Mouse (Mus musculus): ENCODE measurements around the gene Ccl1. TPM values are rescaled to one million over a fixed set of nuclear protein-coding genes. Genes with fewer than 3 reads are reported as not detected.
A peak's percentile ranks its signal among the peaks of the same experiment; 100 is the strongest.

Ccl1 gene
- not detected in 2 replicates for polyA plus RNA-seq (2015; fragmentation: Nextera tagmentation; extraction: Ambion mirVana)

GRCm38 (mm10) chr11:82305590-82305989 is at the start of gene Ccl1:
Ccl1 (minus strand) TSS chr11:82305690.
- Histone ChIP-seq H3K36me3 (replicated peaks; ENCODE audit: insufficient read depth, low read length) (no peaks in the 10 kb centered on the region), H3K4me3 (ENCODE audit: low read depth, low read length) (no peak within 1 kb of the TSS), H3K27me3 (ENCODE audit: insufficient read depth, low read length) (no peaks in the 10 kb centered on the region), H3K4me2 (ENCODE audit: low read depth, low read length) (no peak within 1 kb of the TSS), H3K27ac (ENCODE audit: low read depth) (no peak within 1 kb of the TSS), H3K9me3 (ENCODE audit: low read length) (no peaks in the 10 kb centered on the region), H3K4me1 (ENCODE audit: insufficient read depth) (no peaks in the 10 kb centered on the region), H3K9ac (replicated peaks) (no peak within 1 kb of the TSS)
- 49% methylated on average over 4 of the region's 4 CpGs for WGBS (ENCODE audit: insufficient replicate concordance)
- TF ChIP-seq EP300 (IDR thresholded peaks at IDR 0.05; ENCODE audit: low read depth) (no peak), CTCF (IDR thresholded peaks at IDR 0.05; ENCODE audit: low read depth) (no peak)
- ATAC-seq (no peak), DNase-seq (no peak)

GRCm38 (mm10) chr11:82351039-82351438 is 45.5 kb upstream of the Ccl1 start:
- H3K4me3 ChIP-seq (ENCODE audit: low read depth, low read length), result no peak overlapping the region
- DNase-seq (no peak), ATAC-seq (no peak)
- H3K9me3 ChIP-seq (ENCODE audit: low read length), result no peaks in the 10 kb centered on the region
- H3K36me3 ChIP-seq (replicated peaks; ENCODE audit: insufficient read depth, low read length), result no peaks in the 10 kb centered on the region
- H3K4me2 ChIP-seq (ENCODE audit: low read depth, low read length), result no peak overlapping the region
- H3K4me1 ChIP-seq (ENCODE audit: insufficient read depth), result no peaks in the 10 kb centered on the region
- no peaks in the 10 kb centered on the region for H3K27me3 ChIP-seq (ENCODE audit: insufficient read depth, low read length)
- no peak overlapping the region for H3K9ac ChIP-seq (replicated peaks)
- no peak for TF ChIP-seq EP300 (IDR thresholded peaks at IDR 0.05; ENCODE audit: low read depth)
- TF ChIP-seq CTCF (IDR thresholded peaks at IDR 0.05; ENCODE audit: low read depth), result no peak
- 60% methylated on average over 10 of the region's 10 CpGs for WGBS (ENCODE audit: insufficient replicate concordance)
- H3K27ac ChIP-seq (ENCODE audit: low read depth), result no peak overlapping the region

- H3K27me3 ChIP-seq (ENCODE audit: insufficient read depth, low read length), result no peaks in the 10 kb centered on the region
- no peaks in the 10 kb centered on the region for H3K9me3 ChIP-seq (ENCODE audit: low read length)
- no peak overlapping the region for H3K9ac ChIP-seq (replicated peaks)
- no peak overlapping the region for H3K4me3 ChIP-seq (ENCODE audit: low read depth, low read length)
- H3K4me2 ChIP-seq (ENCODE audit: low read depth, low read length), result no peak overlapping the region
- no peak overlapping the region for H3K27ac ChIP-seq (ENCODE audit: low read depth)
- TF ChIP-seq CTCF (IDR thresholded peaks at IDR 0.05; ENCODE audit: low read depth) (no peak), EP300 (IDR thresholded peaks at IDR 0.05; ENCODE audit: low read depth) (no peak)
- H3K4me1 ChIP-seq (ENCODE audit: insufficient read depth), result 0 out of 2 replicates have a peak, but pooled peaks cover 2% of the 10 kb centered on the region
- 30% methylated on average over 2 of the region's 2 CpGs for WGBS (ENCODE audit: insufficient replicate concordance)
- ATAC-seq (0 out of 2 replicates have a peak, but pooled peaks have one; percentile 29), DNase-seq (no peak)
- H3K36me3 ChIP-seq (replicated peaks; ENCODE audit: insufficient read depth, low read length), result no peaks in the 10 kb centered on the region
Observed at GRCm38 (mm10) chr11:82340900-82341299, 35.4 kb upstream of the Ccl1 start.

GRCm38 (mm10) chr11:82340416-82340815 is 34.9 kb upstream of the Ccl1 start:
- Histone ChIP-seq H3K27me3 (ENCODE audit: insufficient read depth, low read length) (no peaks in the 10 kb centered on the region), H3K4me3 (ENCODE audit: low read depth, low read length) (no peak overlapping the region), H3K4me1 (ENCODE audit: insufficient read depth) (0 out of 2 replicates have a peak, but pooled peaks cover 2% of the 10 kb centered on the region), H3K36me3 (replicated peaks; ENCODE audit: insufficient read depth, low read length) (no peaks in the 10 kb centered on the region), H3K9me3 (ENCODE audit: low read length) (no peaks in the 10 kb centered on the region), H3K27ac (ENCODE audit: low read depth) (no peak overlapping the region), H3K9ac (replicated peaks) (no peak overlapping the region), H3K4me2 (ENCODE audit: low read depth, low read length) (no peak overlapping the region)
- DNase-seq (no peak), ATAC-seq (no peak)
- TF ChIP-seq EP300 (IDR thresholded peaks at IDR 0.05; ENCODE audit: low read depth) (no peak), CTCF (IDR thresholded peaks at IDR 0.05; ENCODE audit: low read depth) (no peak)
- WGBS (ENCODE audit: insufficient replicate concordance), result 26% methylated on average over 6 of the region's 6 CpGs

- Histone ChIP-seq H3K27me3 (ENCODE audit: insufficient read depth, low read length) (no peaks in the 10 kb centered on the region), H3K4me2 (ENCODE audit: low read depth, low read length) (no peak overlapping the region), H3K4me3 (ENCODE audit: low read depth, low read length) (no peak overlapping the region), H3K4me1 (ENCODE audit: insufficient read depth) (0 out of 2 replicates have a peak, but pooled peaks cover 2% of the 10 kb centered on the region), H3K9me3 (ENCODE audit: low read length) (no peaks in the 10 kb centered on the region), H3K27ac (ENCODE audit: low read depth) (no peak overlapping the region), H3K36me3 (replicated peaks; ENCODE audit: insufficient read depth, low read length) (no peaks in the 10 kb centered on the region), H3K9ac (replicated peaks) (no peak overlapping the region)
- peak; percentile 18 for DNase-seq
- TF ChIP-seq EP300 (IDR thresholded peaks at IDR 0.05; ENCODE audit: low read depth) (peak; percentile 34; the same call in 1 of the 2 replicates), CTCF (IDR thresholded peaks at IDR 0.05; ENCODE audit: low read depth) (no peak)
- WGBS (ENCODE audit: insufficient replicate concordance), result 19% methylated on average over 7 of the region's 7 CpGs
- ATAC-seq, result peak; percentile 70
Observed at GRCm38 (mm10) chr11:82339921-82340401, 34.5 kb upstream of the Ccl1 start.

GRCm38 (mm10) chr11:82313153-82313552 is 7.7 kb upstream of the Ccl1 start:
- no peak for ATAC-seq
- no peak for DNase-seq

More at GRCm38 (mm10) chr11:82313153-82313552, 7.7 kb upstream of the Ccl1 start:
- no peaks in the 10 kb centered on the region for H3K36me3 ChIP-seq (replicated peaks; ENCODE audit: insufficient read depth, low read length)
- no peak overlapping the region for H3K27ac ChIP-seq (ENCODE audit: low read depth)
- no peak overlapping the region for H3K4me3 ChIP-seq (ENCODE audit: low read depth, low read length)
- no peak for TF ChIP-seq CTCF (IDR thresholded peaks at IDR 0.05; ENCODE audit: low read depth)
- no peak for TF ChIP-seq EP300 (IDR thresholded peaks at IDR 0.05; ENCODE audit: low read depth)
- H3K9ac ChIP-seq (replicated peaks), result no peak overlapping the region
- no peaks in the 10 kb centered on the region for H3K4me1 ChIP-seq (ENCODE audit: insufficient read depth)
- H3K27me3 ChIP-seq (ENCODE audit: insufficient read depth, low read length), result no peaks in the 10 kb centered on the region
- no peak overlapping the region for H3K4me2 ChIP-seq (ENCODE audit: low read depth, low read length)
- no peaks in the 10 kb centered on the region for H3K9me3 ChIP-seq (ENCODE audit: low read length)
- WGBS (ENCODE audit: insufficient replicate concordance), result 41% methylated on average over 7 of the region's 7 CpGs

Measured in liver, postnatal 0 days (tissue).